In the genomic region with DNA sequence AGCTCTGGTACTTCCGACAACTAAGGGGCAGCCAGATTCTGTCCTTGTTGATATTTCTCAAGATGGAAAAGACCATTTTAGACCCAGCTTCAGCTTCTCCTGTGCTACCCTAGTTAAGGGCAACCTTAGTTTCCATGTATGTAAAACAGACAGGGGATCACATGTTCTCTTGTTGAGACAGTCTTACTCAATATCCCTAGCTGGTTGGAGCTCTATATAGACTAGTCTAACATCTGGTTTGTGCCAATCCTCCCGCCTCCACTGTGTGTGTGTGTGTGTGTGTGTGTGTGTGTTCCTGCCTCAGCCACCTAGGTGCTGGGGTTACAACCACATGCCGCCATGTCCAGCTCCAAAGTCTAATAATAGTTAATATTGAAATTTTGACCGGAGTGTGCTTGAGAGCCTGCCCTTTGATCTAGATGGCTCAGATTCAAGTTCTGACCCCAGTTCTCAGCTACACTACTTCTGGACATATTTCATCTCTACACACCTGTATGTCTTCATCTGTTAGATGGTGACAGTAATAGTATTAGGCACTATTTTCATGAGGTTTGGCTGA, we compare ENCODE assay signal across 17 mouse cellular contexts. TPM values are rescaled to one million over a fixed set of nuclear protein-coding genes. Genes with fewer than 3 reads are reported as not detected.
DNase-seq lines count a peak whose midpoint lies in the region; ATAC-seq and TF ChIP-seq lines count a peak whose summit lies in the region.
"Had no signal": no experiment of that assay in that cellular context is flagged by ENCODE, and none has a peak within 500 bp of the region (broad histone marks: within the 10 kb centered on the region; RNA-seq: fewer than 3 reads in every experiment).

No protein-coding gene starts in this region.

- TF ChIP-seq CTCF in intestine, postnatal 0 days (IDR thresholded peaks at IDR 0.05; ENCODE audit: low read depth), result no peak

- ATAC-seq in forebrain, embryonic 12.5 days (ENCODE audit: low FRiP score), result no peak
- no peak for ATAC-seq in forebrain, embryonic 15.5 days (replicated peaks)
- no peak for ATAC-seq in kidney, embryonic 16.5 days (ENCODE audit: low FRiP score, low TSS enrichment)
- no peak for ATAC-seq in intestine, postnatal 0 days

- H3K4me2 ChIP-seq in forebrain, embryonic 12.5 days, result no peak overlapping the region
- no peak overlapping the region for H3K4me2 ChIP-seq in forebrain, embryonic 15.5 days (replicated peaks)
- no peak overlapping the region for H3K4me2 ChIP-seq in kidney, embryonic 16.5 days (replicated peaks; ENCODE audit: low read depth, low read length)
- no peak overlapping the region for H3K4me2 ChIP-seq in intestine, postnatal 0 days (replicated peaks; ENCODE audit: low read depth)
- H3K4me2 ChIP-seq: neural tube, embryonic 13.5 days had no signal

- DNase-seq in kidney, postnatal 14 days, result no peak
- peak; percentile 16 for DNase-seq in 416B (ENCODE audit: low read depth)
- DNase-seq in urinary bladder, postnatal 25 days (ENCODE audit: low spot score), result no peak
- no peak for DNase-seq in adrenal gland, adult 2 months
- DNase-seq: cerebellum, adult 11 months had no signal

- H3K9ac ChIP-seq in forebrain, embryonic 12.5 days, result no peak overlapping the region
- no peak overlapping the region for H3K9ac ChIP-seq in forebrain, embryonic 15.5 days (replicated peaks)
- H3K9ac ChIP-seq in kidney, embryonic 16.5 days (replicated peaks; ENCODE audit: low read length), result no peak overlapping the region
- H3K9ac ChIP-seq in intestine, postnatal 0 days (ENCODE audit: low read depth, low read length), result no peak overlapping the region
- H3K9ac ChIP-seq: liver, embryonic 14.5 days; neural tube, embryonic 13.5 days had no signal

- H3K9me3 ChIP-seq in forebrain, embryonic 12.5 days, result no peaks in the 10 kb centered on the region
- no peaks in the 10 kb centered on the region for H3K9me3 ChIP-seq in forebrain, embryonic 15.5 days
- no peaks in the 10 kb centered on the region for H3K9me3 ChIP-seq in kidney, embryonic 16.5 days (ENCODE audit: low read length)
- H3K9me3 ChIP-seq in intestine, postnatal 0 days (ENCODE audit: control insufficient read depth), result no peaks in the 10 kb centered on the region
- H3K9me3 ChIP-seq: G1E; neural tube, embryonic 13.5 days had no signal

- H3K4me1 ChIP-seq in forebrain, embryonic 12.5 days, result peaks cover 23% of the 10 kb centered on the region
- peaks cover 6% of the 10 kb centered on the region; the same call in 1 of the 2 replicates for H3K4me1 ChIP-seq in forebrain, embryonic 15.5 days
- H3K4me1 ChIP-seq in kidney, embryonic 16.5 days (ENCODE audit: insufficient read depth, low read length), result no peaks in the 10 kb centered on the region
- H3K4me1 ChIP-seq in intestine, postnatal 0 days (replicated peaks; ENCODE audit: control insufficient read depth, insufficient read depth, low read length), result no peaks in the 10 kb centered on the region

- no peak overlapping the region for H3K4me3 ChIP-seq in forebrain, embryonic 12.5 days (replicated peaks)
- H3K4me3 ChIP-seq in forebrain, embryonic 15.5 days, result no peak overlapping the region
- H3K4me3 ChIP-seq in kidney, embryonic 16.5 days (ENCODE audit: low read length), result no peak overlapping the region
- no peak overlapping the region for H3K4me3 ChIP-seq in intestine, postnatal 0 days (ENCODE audit: low read depth, low read length)
- H3K4me3 ChIP-seq: neural tube, embryonic 13.5 days had no signal

- peaks cover 22% of the 10 kb centered on the region for H3K27me3 ChIP-seq in forebrain, embryonic 12.5 days
- no peaks in the 10 kb centered on the region for H3K27me3 ChIP-seq in forebrain, embryonic 15.5 days
- no peaks in the 10 kb centered on the region for H3K27me3 ChIP-seq in kidney, embryonic 16.5 days (ENCODE audit: insufficient read depth, low read length)
- H3K27me3 ChIP-seq in intestine, postnatal 0 days (replicated peaks; ENCODE audit: control insufficient read depth, insufficient read depth, low read length), result no peaks in the 10 kb centered on the region
- H3K27me3 ChIP-seq: neural tube, embryonic 13.5 days had no signal

- peak overlapping the region; percentile 25; the same call in 1 of the 2 replicates for H3K27ac ChIP-seq in forebrain, embryonic 12.5 days
- H3K27ac ChIP-seq in forebrain, embryonic 15.5 days (replicated peaks), result no peak overlapping the region
- H3K27ac ChIP-seq in kidney, embryonic 16.5 days (ENCODE audit: low read length), result peak overlapping the region; percentile 79
- H3K27ac ChIP-seq in intestine, postnatal 0 days (ENCODE audit: low read depth, low read length), result peak overlapping the region; percentile 50; the same call in 1 of the 2 replicates
- H3K27ac ChIP-seq: liver, embryonic 14.5 days had no signal

- H3K36me3 ChIP-seq in forebrain, embryonic 12.5 days (replicated peaks), result peaks cover 5% of the 10 kb centered on the region; the same call in 1 of the 2 replicates
- H3K36me3 ChIP-seq in forebrain, embryonic 15.5 days, result no peaks in the 10 kb centered on the region
- no peaks in the 10 kb centered on the region for H3K36me3 ChIP-seq in kidney, embryonic 16.5 days (ENCODE audit: insufficient read depth, low read length)
- peaks cover 13% of the 10 kb centered on the region; the same call in 1 of the 2 replicates for H3K36me3 ChIP-seq in intestine, postnatal 0 days (ENCODE audit: control insufficient read depth, insufficient read depth)

- WGBS in forebrain, embryonic 12.5 days, result 52% methylated on average over 4 of the region's 4 CpGs
- 58% methylated on average over 4 of the region's 4 CpGs for WGBS in forebrain, embryonic 15.5 days
- WGBS in kidney, embryonic 16.5 days, result 79% methylated on average over 4 of the region's 4 CpGs
- WGBS in intestine, postnatal 0 days, result 77% methylated on average over 4 of the region's 4 CpGs

RNA-seq across cellular contexts. Expression of gene Tac4, which starts 3.2 kb away (rescaled TPM):
- polyA plus RNA-seq in forebrain, embryonic 12.5 days (2016; fragmentation: Nextera tagmentation; extraction: Ambion mirVana), result 0.20 TPM in 1 of 2 replicates, not detected in the other
- polyA plus RNA-seq in forebrain, embryonic 15.5 days (2015; fragmentation: Nextera tagmentation; extraction: Ambion mirVana), result not detected in 2 replicates
- polyA plus RNA-seq in kidney, embryonic 16.5 days (2015; fragmentation: Nextera tagmentation; extraction: Ambion mirVana), result 0.12 TPM in 1 of 2 replicates, not detected in the other
- not detected in 2 replicates for polyA plus RNA-seq in intestine, postnatal 0 days (2015; fragmentation: Nextera tagmentation; extraction: Ambion mirVana)
- total RNA-seq in adrenal gland, adult 2 months (2021), result not detected
- polyA plus RNA-seq in adrenal gland, adult 2 months (2012; rRNA removed), result not detected in 2 replicates
- total RNA-seq: common myeloid progenitor, adult 5-6 weeks; heart, adult 8-10 months; hematopoietic stem cell, adult 5-6 weeks; layer of hippocampus, adult 8-10 months; left cerebral cortex, postnatal 10 days had no signal
- polyA plus RNA-seq: G1E had no signal

RNA-seq across cellular contexts. Expression of gene Kat7, which starts 45.5 kb away (rescaled TPM):
- polyA plus RNA-seq in forebrain, embryonic 12.5 days (2016; fragmentation: Nextera tagmentation; extraction: Ambion mirVana), result 83.9 and 92.1 TPM in 2 replicates
- polyA plus RNA-seq in forebrain, embryonic 15.5 days (2015; fragmentation: Nextera tagmentation; extraction: Ambion mirVana), result 75.7 and 75.9 TPM in 2 replicates
- polyA plus RNA-seq in kidney, embryonic 16.5 days (2015; fragmentation: Nextera tagmentation; extraction: Ambion mirVana), result 85.0 and 92.3 TPM in 2 replicates
- 29.7 and 30.2 TPM in 2 replicates for polyA plus RNA-seq in intestine, postnatal 0 days (2015; fragmentation: Nextera tagmentation; extraction: Ambion mirVana)
- total RNA-seq in adrenal gland, adult 2 months (2021), result 10 to 100 TPM; 51.7 to 64.2 TPM
- polyA plus RNA-seq in adrenal gland, adult 2 months (2012; rRNA removed), result 21.5 and 23.8 TPM in 2 replicates
